Mouse (Mus musculus) forebrain, embryonic 14.5 days (tissue): ENCODE results near the gene Naf1. TPM values are rescaled to one million over a fixed set of nuclear protein-coding genes. Genes with fewer than 3 reads are reported as not detected.

ENCODE experiments used
- ATAC-seq: fragments of 200-750 bp; cut with Nextera tagmentation; 2 replicates; pipeline ENCODE4 v1.8.0; 2017; ENCODE audit warnings: mild to moderate bottlenecking, moderate library complexity
- DNase-seq: peaks from one replicate; pipeline ENCODE4 v3.0.0-alpha.2; 2015; ENCODE audit warnings: low spot score
- H3K27ac ChIP-seq: fragments of 300-500 bp; sonication (generic); 2 replicates; pipeline ENCODE4 v1.5.1; 2014; ENCODE audit warnings: low read depth, mild to moderate bottlenecking, control low read depth, low read length, moderate library complexity
- H3K27me3 ChIP-seq: fragments of 300-500 bp; sonication (generic); replicated peaks from 2 replicates; pipeline ENCODE4 v1.6.1; 2014; ENCODE audit warnings: low read length, control low read depth, mixed read lengths; ENCODE audit not compliant: control insufficient read depth, insufficient read depth
- H3K36me3 ChIP-seq: fragments of 300-500 bp; sonication (generic); 2 replicates; pipeline ENCODE4 v1.6.1; 2014; ENCODE audit warnings: low read length, control low read depth; ENCODE audit not compliant: control insufficient read depth, insufficient read depth
- H3K4me1 ChIP-seq: fragments of 300-500 bp; sonication (generic); 2 replicates; pipeline ENCODE4 v1.6.1; 2014; ENCODE audit warnings: antibody characterized with exemption, low read length, control low read depth; ENCODE audit not compliant: control insufficient read depth, insufficient read depth
- H3K4me2 ChIP-seq: fragments of 300-500 bp; sonication (generic); 2 replicates; pipeline ENCODE4 v1.6.1; 2014; ENCODE audit warnings: mild to moderate bottlenecking, control low read depth, low read length
- H3K4me3 ChIP-seq: fragments of 300-500 bp; sonication (generic); 2 replicates; pipeline ENCODE4 v1.5.1; 2014; ENCODE audit warnings: low read depth, low read length, control low read depth
- H3K9ac ChIP-seq: fragments of 300-500 bp; sonication (generic); 2 replicates; pipeline ENCODE4 v1.6.1; 2014; ENCODE audit warnings: mild to moderate bottlenecking, low read length, control low read depth, moderate library complexity
- H3K9me3 ChIP-seq: fragments of 300-500 bp; sonication (generic); replicated peaks from 2 replicates; pipeline ENCODE4 v1.6.1; 2016; ENCODE audit warnings: low read length, control low read depth, mixed read lengths; ENCODE audit not compliant: control insufficient read depth
- WGBS: fragments of 180-500 bp; shearing (Covaris S2); extraction: QIAGEN DNeasy Blood & Tissue Kit; methylation state at CpG from one replicate; pipeline ENCODE4 v1.1.7; 2014; 5-methylcytosine and 5-hydroxymethylcytosine counted together
- polyA plus RNA-seq: library from polyadenylated mRNA; unstranded; fragments of >200 nt; fragmentation: Nextera tagmentation; extraction: Ambion mirVana; gene quantifications from 2 replicates; pipeline ENCODE4 v1.2.1, GENCODE M21; 2014

The Naf1 gene
- polyA plus RNA-seq: 3.2 and 3.3 TPM in 2 replicates

GRCm38 (mm10) chr8:66860023-66860422, at the start of gene Naf1:
Gene Naf1 (plus strand): TSS chr8:66860217.
- ATAC-seq (peak; percentile 98), DNase-seq (peak; percentile 98)
- no peaks in the 10 kb centered on the region for H3K9me3 ChIP-seq
- no peaks in the 10 kb centered on the region for H3K27me3 ChIP-seq
- H3K4me2 ChIP-seq: peak within 1 kb of the TSS; percentile 77
- 0 out of 2 replicates have a peak, but pooled peaks cover 1% of the 10 kb centered on the region for H3K36me3 ChIP-seq
- peaks cover 14% of the 10 kb centered on the region for H3K4me1 ChIP-seq
- WGBS: under 1% methylated on average over 37 of the region's 37 CpGs
- H3K27ac ChIP-seq: 0 out of 2 replicates have a peak within 1 kb of the TSS, but pooled peaks have one; percentile 23
- H3K4me3 ChIP-seq: peak within 1 kb of the TSS; percentile 57
- H3K9ac ChIP-seq: peak within 1 kb of the TSS; percentile 74

- Histone ChIP-seq H3K36me3 (0 out of 2 replicates have a peak, but pooled peaks cover 3% of the 10 kb centered on the region), H3K27ac (no peak overlapping the region), H3K27me3 (no peaks in the 10 kb centered on the region), H3K4me2 (peak overlapping the region; percentile 77), H3K4me1 (peaks cover 14% of the 10 kb centered on the region), H3K9ac (peak overlapping the region; percentile 74), H3K9me3 (no peaks in the 10 kb centered on the region), H3K4me3 (peak overlapping the region; percentile 57)
- peak; percentile 59 for ATAC-seq
- WGBS: under 1% methylated on average over 36 of the region's 46 CpGs
- peak; percentile 46 for DNase-seq
These were observed 1.0 kb downstream of the Naf1 start for GRCm38 (mm10) chr8:66860921-66861588.

GRCm38 (mm10) chr8:66861589-66862500, 1.8 kb downstream of the Naf1 start:
- Histone ChIP-seq H3K9ac (peak overlapping the region; percentile 74; the same call in 1 of the 2 replicates), H3K9me3 (no peaks in the 10 kb centered on the region), H3K36me3 (0 out of 2 replicates have a peak, but pooled peaks cover 3% of the 10 kb centered on the region), H3K27ac (no peak overlapping the region), H3K4me3 (peak overlapping the region; percentile 57), H3K27me3 (no peaks in the 10 kb centered on the region), H3K4me2 (peak overlapping the region; percentile 77), H3K4me1 (peaks cover 14% of the 10 kb centered on the region)
- DNase-seq (no peak), ATAC-seq (no peak)
- WGBS: 53% methylated on average over 5 of the region's 5 CpGs

GRCm38 (mm10) chr8:66863761-66864160, 3.7 kb downstream of the Naf1 start:
- Histone ChIP-seq H3K9ac (no peak overlapping the region), H3K27ac (no peak overlapping the region), H3K4me2 (no peak overlapping the region), H3K4me3 (no peak overlapping the region), H3K4me1 (peaks cover 14% of the 10 kb centered on the region), H3K27me3 (no peaks in the 10 kb centered on the region), H3K9me3 (no peaks in the 10 kb centered on the region), H3K36me3 (0 out of 2 replicates have a peak, but pooled peaks cover 3% of the 10 kb centered on the region)
- no peak for ATAC-seq
- no peak for DNase-seq
- WGBS: 98% methylated on average over 3 of the region's 3 CpGs

GRCm38 (mm10) chr8:66865120-66865519, 5.1 kb downstream of the Naf1 start:
- H3K4me1 ChIP-seq: peaks cover 14% of the 10 kb centered on the region
- DNase-seq: no peak
- H3K36me3 ChIP-seq: 0 out of 2 replicates have a peak, but pooled peaks cover 3% of the 10 kb centered on the region
- no peak overlapping the region for H3K27ac ChIP-seq
- ATAC-seq: no peak
- no peak overlapping the region for H3K9ac ChIP-seq
- no peak overlapping the region for H3K4me2 ChIP-seq
- H3K27me3 ChIP-seq: no peaks in the 10 kb centered on the region
- WGBS: 80% methylated on average over 1 of the region's 1 CpGs
- no peaks in the 10 kb centered on the region for H3K9me3 ChIP-seq
- no peak overlapping the region for H3K4me3 ChIP-seq

GRCm38 (mm10) chr8:66867679-66868078, 7.7 kb downstream of the Naf1 start:
- 0 out of 2 replicates have a peak, but pooled peaks cover 3% of the 10 kb centered on the region for H3K36me3 ChIP-seq
- 68% methylated on average over 3 of the region's 3 CpGs for WGBS
- H3K27ac ChIP-seq: no peak overlapping the region
- no peaks in the 10 kb centered on the region for H3K27me3 ChIP-seq
- ATAC-seq: no peak
- no peak overlapping the region for H3K4me3 ChIP-seq
- H3K4me1 ChIP-seq: no peaks in the 10 kb centered on the region
- no peak overlapping the region for H3K9ac ChIP-seq
- no peak for DNase-seq
- no peak overlapping the region for H3K4me2 ChIP-seq
- H3K9me3 ChIP-seq: no peaks in the 10 kb centered on the region

GRCm38 (mm10) chr8:66869211-66869932, 9.4 kb downstream of the Naf1 start:
- H3K4me2 ChIP-seq: no peak overlapping the region
- no peaks in the 10 kb centered on the region for H3K4me1 ChIP-seq
- WGBS: 15% methylated on average over 1 of the region's 1 CpGs
- no peak overlapping the region for H3K9ac ChIP-seq
- ATAC-seq (peak; percentile 29; the same call in 1 of the 2 replicates), DNase-seq (no peak)
- no peak overlapping the region for H3K27ac ChIP-seq
- H3K27me3 ChIP-seq: no peaks in the 10 kb centered on the region
- 0 out of 2 replicates have a peak, but pooled peaks cover 3% of the 10 kb centered on the region for H3K36me3 ChIP-seq
- H3K9me3 ChIP-seq: no peaks in the 10 kb centered on the region
- no peak overlapping the region for H3K4me3 ChIP-seq

- no peak for DNase-seq
- Histone ChIP-seq H3K4me1 (no peaks in the 10 kb centered on the region), H3K27ac (no peak overlapping the region), H3K4me3 (no peak overlapping the region), H3K4me2 (no peak overlapping the region), H3K9me3 (no peaks in the 10 kb centered on the region), H3K9ac (no peak overlapping the region), H3K36me3 (peaks cover 5% of the 10 kb centered on the region; the same call in 1 of the 2 replicates), H3K27me3 (no peaks in the 10 kb centered on the region)
- ATAC-seq: no peak
- WGBS: 67% methylated on average over 1 of the region's 1 CpGs
These were observed 23.8 kb downstream of the Naf1 start for GRCm38 (mm10) chr8:66883866-66884265.
